Mouse (Mus musculus): ENCODE measurements around the gene Fadd. TPM values are rescaled to one million over a fixed set of nuclear protein-coding genes. Genes with fewer than 3 reads are reported as not detected.

The Fadd gene
- polyA plus RNA-seq, 1 experiment from 2014 or later: 7.2 TPM

DNA sequence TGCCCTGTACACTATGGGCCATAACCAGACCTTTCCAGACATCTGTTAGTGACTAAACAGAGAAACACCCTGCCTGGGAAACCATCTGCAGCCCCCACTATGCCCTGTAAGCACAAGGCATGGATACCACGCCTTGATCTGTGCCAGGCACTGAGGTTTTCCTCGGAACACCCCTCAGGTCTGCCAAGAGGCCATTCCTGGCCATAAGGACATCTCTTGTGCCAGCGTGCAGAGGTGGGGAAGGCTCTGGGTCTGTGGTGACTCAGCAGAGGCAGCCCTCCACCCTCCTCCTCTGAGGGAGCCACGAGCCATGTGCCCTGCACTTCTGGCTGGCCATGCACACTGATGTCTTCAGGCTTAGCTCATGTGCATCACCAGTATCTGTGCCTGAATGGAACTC is 30.6 kb upstream of the Fadd start:
- no peak for ATAC-seq
- Histone ChIP-seq H3K36me3 (ENCODE audit: control insufficient read depth, insufficient read depth, low read length) (no peaks in the 10 kb centered on the region), H3K27ac (ENCODE audit: low read depth, low read length) (no peak overlapping the region), H3K4me3 (ENCODE audit: low read depth, low read length) (no peak overlapping the region), H3K4me2 (ENCODE audit: low read length) (no peak overlapping the region), H3K27me3 (replicated peaks; ENCODE audit: control insufficient read depth, insufficient read depth, low read length) (no peaks in the 10 kb centered on the region), H3K9me3 (replicated peaks; ENCODE audit: control insufficient read depth, low read length) (no peaks in the 10 kb centered on the region), H3K9ac (ENCODE audit: low read length) (no peak overlapping the region), H3K4me1 (ENCODE audit: control insufficient read depth, insufficient read depth, low read length) (no peaks in the 10 kb centered on the region)
- WGBS: 85% methylated on average over 4 of the region's 4 CpGs
- no peak for DNase-seq (ENCODE audit: low spot score)

DNA sequence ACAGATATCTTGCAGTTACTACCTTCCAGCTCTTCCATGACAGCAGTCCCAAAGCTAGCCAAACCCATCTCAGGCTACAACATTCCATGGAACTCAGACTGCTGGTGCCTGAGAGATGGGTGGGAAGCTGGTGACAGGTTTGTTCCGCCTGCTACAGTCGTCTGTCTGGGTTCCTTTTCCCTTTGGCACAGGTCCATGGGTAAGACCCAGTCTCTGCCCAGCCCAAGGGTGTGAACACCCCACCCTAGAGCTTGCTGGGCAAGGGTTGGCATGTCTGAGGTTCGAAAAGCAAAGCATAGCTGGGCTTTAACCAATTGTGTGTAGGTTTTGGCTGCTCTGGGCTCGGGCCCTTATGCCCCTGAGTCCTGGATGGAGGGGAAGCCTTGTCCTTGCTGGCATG is 30.1 kb upstream of the Fadd start:
- H3K27me3 ChIP-seq (replicated peaks; ENCODE audit: control insufficient read depth, insufficient read depth, low read length): no peaks in the 10 kb centered on the region
- H3K4me2 ChIP-seq (ENCODE audit: low read length): no peak overlapping the region
- no peak overlapping the region for H3K9ac ChIP-seq (ENCODE audit: low read length)
- H3K4me1 ChIP-seq (ENCODE audit: control insufficient read depth, insufficient read depth, low read length): no peaks in the 10 kb centered on the region
- H3K27ac ChIP-seq (ENCODE audit: low read depth, low read length): no peak overlapping the region
- no peaks in the 10 kb centered on the region for H3K36me3 ChIP-seq (ENCODE audit: control insufficient read depth, insufficient read depth, low read length)
- DNase-seq (ENCODE audit: low spot score) (no peak), ATAC-seq (no peak)
- no peak overlapping the region for H3K4me3 ChIP-seq (ENCODE audit: low read depth, low read length)
- WGBS: 83% methylated on average over 4 of the region's 4 CpGs
- H3K9me3 ChIP-seq (replicated peaks; ENCODE audit: control insufficient read depth, low read length): no peaks in the 10 kb centered on the region

DNA sequence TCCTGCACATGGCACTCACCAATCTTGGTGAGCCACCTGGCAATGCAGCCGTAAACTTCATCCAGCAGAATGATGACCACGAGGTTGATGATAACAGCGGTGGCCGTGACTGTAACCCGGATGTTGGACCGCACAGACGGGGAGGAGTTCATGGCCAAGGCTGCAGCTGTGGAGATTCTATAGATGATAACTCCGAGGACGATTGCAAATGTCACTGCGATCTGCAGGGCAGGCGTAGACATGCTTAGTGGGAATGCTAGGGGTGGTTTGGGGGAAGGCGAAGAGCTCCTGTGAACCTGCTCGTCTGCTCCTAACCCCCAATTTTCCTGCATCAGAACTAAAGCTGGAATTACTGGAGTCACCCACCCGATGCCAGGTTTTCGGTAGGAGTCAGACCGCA is 29.3 kb upstream of the Fadd start:
- no peaks in the 10 kb centered on the region for H3K36me3 ChIP-seq (ENCODE audit: control insufficient read depth, insufficient read depth, low read length)
- H3K4me3 ChIP-seq (ENCODE audit: low read depth, low read length): no peak overlapping the region
- no peak for DNase-seq (ENCODE audit: low spot score)
- ATAC-seq: no peak
- H3K27ac ChIP-seq (ENCODE audit: low read depth, low read length): no peak overlapping the region
- H3K4me1 ChIP-seq (ENCODE audit: control insufficient read depth, insufficient read depth, low read length): no peaks in the 10 kb centered on the region
- no peak overlapping the region for H3K4me2 ChIP-seq (ENCODE audit: low read length)
- H3K9ac ChIP-seq (ENCODE audit: low read length): no peak overlapping the region
- 96% methylated on average over 16 of the region's 16 CpGs for WGBS
- H3K9me3 ChIP-seq (replicated peaks; ENCODE audit: control insufficient read depth, low read length): no peaks in the 10 kb centered on the region
- no peaks in the 10 kb centered on the region for H3K27me3 ChIP-seq (replicated peaks; ENCODE audit: control insufficient read depth, insufficient read depth, low read length)

DNA sequence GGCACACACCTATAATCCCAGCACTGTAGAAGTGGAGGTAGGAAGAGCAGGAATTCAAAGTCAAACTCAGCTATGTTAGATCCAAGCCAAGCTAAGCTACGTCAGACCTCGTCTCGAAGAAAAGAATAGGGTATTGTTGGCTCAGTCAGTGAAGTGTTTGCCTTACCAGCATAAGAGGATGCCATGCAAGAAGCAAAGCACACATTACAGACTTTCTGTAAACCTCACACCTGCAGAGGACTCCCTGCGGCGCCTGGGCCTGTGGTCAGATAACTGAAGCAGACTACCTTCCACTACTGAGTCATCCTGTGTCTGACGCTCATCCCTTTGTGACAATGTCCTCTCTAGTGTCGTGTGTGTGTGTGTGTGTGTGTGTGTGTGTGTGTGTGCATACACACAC is 27.3 kb upstream of the Fadd start:
- Histone ChIP-seq H3K36me3 (ENCODE audit: control insufficient read depth, insufficient read depth, low read length) (no peaks in the 10 kb centered on the region), H3K9ac (ENCODE audit: low read length) (no peak overlapping the region), H3K4me1 (ENCODE audit: control insufficient read depth, insufficient read depth, low read length) (no peaks in the 10 kb centered on the region), H3K4me3 (ENCODE audit: low read depth, low read length) (no peak overlapping the region), H3K27ac (ENCODE audit: low read depth, low read length) (no peak overlapping the region), H3K27me3 (replicated peaks; ENCODE audit: control insufficient read depth, insufficient read depth, low read length) (no peaks in the 10 kb centered on the region), H3K9me3 (replicated peaks; ENCODE audit: control insufficient read depth, low read length) (no peaks in the 10 kb centered on the region), H3K4me2 (ENCODE audit: low read length) (no peak overlapping the region)
- ATAC-seq: no peak
- 90% methylated on average over 7 of the region's 7 CpGs for WGBS
- DNase-seq (ENCODE audit: low spot score): no peak

DNA sequence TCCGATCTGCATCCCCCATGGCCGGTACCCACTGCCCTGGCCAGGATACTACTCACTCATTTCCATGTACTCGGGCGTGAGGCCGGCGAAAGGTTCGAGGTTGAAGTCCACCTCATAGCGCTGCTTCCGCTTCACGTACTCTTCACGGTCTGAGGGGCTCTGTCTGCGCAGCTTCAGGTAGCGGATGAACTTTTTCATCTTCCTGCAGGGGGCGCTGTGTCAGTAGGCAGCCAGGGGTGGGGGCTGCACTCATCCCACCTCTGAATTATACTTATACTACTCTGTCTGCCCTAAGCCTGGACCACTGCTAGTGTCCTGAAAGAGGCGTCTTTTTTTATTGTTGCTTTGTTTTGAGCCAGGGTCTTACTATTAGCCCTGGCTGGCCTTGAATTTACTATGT is 25.6 kb upstream of the Fadd start:
- no peak for DNase-seq (ENCODE audit: low spot score)

DNA sequence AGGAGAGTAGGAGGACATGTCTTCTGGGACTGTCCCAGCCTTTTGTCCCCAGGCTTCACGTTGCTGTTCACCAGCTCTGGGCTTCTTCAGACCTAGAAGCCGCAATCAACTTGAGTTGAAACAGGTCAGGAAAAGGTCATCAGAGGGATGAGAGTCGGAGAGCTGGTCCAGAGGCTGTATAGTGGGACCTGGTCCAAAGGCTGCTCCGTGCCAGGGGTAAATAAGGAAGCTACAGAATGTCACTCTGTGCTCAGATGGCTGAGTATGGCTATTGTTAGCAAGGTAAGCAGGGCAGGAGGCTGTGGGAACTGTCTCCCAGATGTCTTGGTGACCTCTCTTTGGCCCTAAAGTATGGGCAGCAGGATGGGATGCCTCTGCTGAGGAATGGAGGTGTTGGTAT is 22.5 kb upstream of the Fadd start:
- H3K4me3 ChIP-seq (ENCODE audit: low read depth, low read length): no peak overlapping the region
- no peaks in the 10 kb centered on the region for H3K36me3 ChIP-seq (ENCODE audit: control insufficient read depth, insufficient read depth, low read length)
- no peaks in the 10 kb centered on the region for H3K4me1 ChIP-seq (ENCODE audit: control insufficient read depth, insufficient read depth, low read length)
- no peak for ATAC-seq
- WGBS: 85% methylated on average over 4 of the region's 4 CpGs
- H3K4me2 ChIP-seq (ENCODE audit: low read length): no peak overlapping the region
- H3K9ac ChIP-seq (ENCODE audit: low read length): no peak overlapping the region
- H3K9me3 ChIP-seq (replicated peaks; ENCODE audit: control insufficient read depth, low read length): no peaks in the 10 kb centered on the region
- H3K27ac ChIP-seq (ENCODE audit: low read depth, low read length): no peak overlapping the region
- DNase-seq (ENCODE audit: low spot score): no peak
- no peaks in the 10 kb centered on the region for H3K27me3 ChIP-seq (replicated peaks; ENCODE audit: control insufficient read depth, insufficient read depth, low read length)

More for the DNA sequence above, 25.6 kb upstream of the Fadd start:
- ATAC-seq: no peak
- Histone ChIP-seq H3K9ac (ENCODE audit: low read length) (no peak overlapping the region), H3K27me3 (replicated peaks; ENCODE audit: control insufficient read depth, insufficient read depth, low read length) (no peaks in the 10 kb centered on the region), H3K9me3 (replicated peaks; ENCODE audit: control insufficient read depth, low read length) (no peaks in the 10 kb centered on the region), H3K4me3 (ENCODE audit: low read depth, low read length) (no peak overlapping the region), H3K36me3 (ENCODE audit: control insufficient read depth, insufficient read depth, low read length) (no peaks in the 10 kb centered on the region), H3K4me2 (ENCODE audit: low read length) (no peak overlapping the region), H3K27ac (ENCODE audit: low read depth, low read length) (no peak overlapping the region), H3K4me1 (ENCODE audit: control insufficient read depth, insufficient read depth, low read length) (no peaks in the 10 kb centered on the region)
- 93% methylated on average over 15 of the region's 15 CpGs for WGBS

DNA sequence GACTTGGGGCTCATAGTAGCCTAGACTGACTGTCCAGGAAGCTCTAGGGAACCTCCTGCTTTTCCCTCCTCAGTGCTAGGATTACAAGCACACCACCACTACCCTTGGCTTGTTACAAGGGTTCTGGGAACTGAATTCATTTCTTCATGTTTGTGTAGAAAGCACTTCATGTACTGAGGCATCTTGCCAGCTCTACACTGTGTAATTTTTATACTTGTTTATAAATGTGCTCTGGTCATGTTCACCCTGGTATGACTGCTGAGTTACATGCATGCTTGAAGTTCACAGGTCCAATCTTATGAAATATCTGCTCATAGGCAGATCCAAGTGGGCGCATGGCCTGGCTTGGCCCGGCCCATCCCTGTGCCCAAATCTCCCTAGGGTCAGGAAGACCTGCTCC is 22.0 kb upstream of the Fadd start:
- Histone ChIP-seq H3K4me3 (ENCODE audit: low read depth, low read length) (no peak overlapping the region), H3K36me3 (ENCODE audit: control insufficient read depth, insufficient read depth, low read length) (no peaks in the 10 kb centered on the region), H3K9me3 (replicated peaks; ENCODE audit: control insufficient read depth, low read length) (no peaks in the 10 kb centered on the region), H3K4me2 (ENCODE audit: low read length) (no peak overlapping the region), H3K9ac (ENCODE audit: low read length) (no peak overlapping the region), H3K27ac (ENCODE audit: low read depth, low read length) (no peak overlapping the region), H3K27me3 (replicated peaks; ENCODE audit: control insufficient read depth, insufficient read depth, low read length) (no peaks in the 10 kb centered on the region), H3K4me1 (ENCODE audit: control insufficient read depth, insufficient read depth, low read length) (no peaks in the 10 kb centered on the region)
- WGBS: 98% methylated on average over 2 of the region's 2 CpGs
- ATAC-seq: no peak
- DNase-seq (ENCODE audit: low spot score): no peak

DNA sequence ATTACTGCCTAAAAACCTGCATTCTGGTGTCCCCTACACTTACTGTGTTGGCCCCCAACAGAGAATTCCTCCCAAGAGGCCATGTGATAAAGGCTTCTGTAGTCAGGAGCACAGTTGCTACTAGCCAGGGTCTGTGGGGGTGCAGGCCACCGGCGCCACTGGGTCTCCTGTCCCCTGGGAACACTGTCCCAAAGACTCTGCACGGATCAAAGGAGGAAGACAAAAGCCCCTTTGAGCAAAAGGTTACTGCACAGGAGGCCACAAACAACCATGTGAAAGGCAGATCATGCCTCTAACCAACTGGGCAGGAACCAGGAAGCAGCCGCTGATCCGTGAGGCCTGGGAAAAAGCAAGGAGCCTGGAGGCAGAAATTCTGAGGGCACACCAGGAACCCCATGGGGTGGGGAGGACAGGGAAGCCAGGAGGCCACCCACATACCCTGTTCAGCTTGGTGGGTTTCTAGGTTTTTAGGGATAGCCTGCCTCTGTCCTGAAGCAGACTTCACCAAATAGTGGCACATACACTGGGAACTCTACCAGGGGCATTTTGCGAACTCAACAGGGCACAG is 18.2 kb upstream of the Fadd start:
- DNase-seq (ENCODE audit: low spot score) (no peak), ATAC-seq (no peak)
- H3K9ac ChIP-seq (ENCODE audit: low read length): no peak overlapping the region
- H3K27ac ChIP-seq (ENCODE audit: low read depth, low read length): no peak overlapping the region; the same call in 1 of the 2 replicates
- H3K9me3 ChIP-seq (replicated peaks; ENCODE audit: control insufficient read depth, low read length): no peaks in the 10 kb centered on the region
- H3K27me3 ChIP-seq (replicated peaks; ENCODE audit: control insufficient read depth, insufficient read depth, low read length): no peaks in the 10 kb centered on the region
- H3K4me1 ChIP-seq (ENCODE audit: control insufficient read depth, insufficient read depth, low read length): no peaks in the 10 kb centered on the region
- H3K4me2 ChIP-seq (ENCODE audit: low read length): no peak overlapping the region
- no peak overlapping the region for H3K4me3 ChIP-seq (ENCODE audit: low read depth, low read length)
- 24% methylated on average over 6 of the region's 6 CpGs for WGBS
- no peaks in the 10 kb centered on the region for H3K36me3 ChIP-seq (ENCODE audit: control insufficient read depth, insufficient read depth, low read length)

DNA sequence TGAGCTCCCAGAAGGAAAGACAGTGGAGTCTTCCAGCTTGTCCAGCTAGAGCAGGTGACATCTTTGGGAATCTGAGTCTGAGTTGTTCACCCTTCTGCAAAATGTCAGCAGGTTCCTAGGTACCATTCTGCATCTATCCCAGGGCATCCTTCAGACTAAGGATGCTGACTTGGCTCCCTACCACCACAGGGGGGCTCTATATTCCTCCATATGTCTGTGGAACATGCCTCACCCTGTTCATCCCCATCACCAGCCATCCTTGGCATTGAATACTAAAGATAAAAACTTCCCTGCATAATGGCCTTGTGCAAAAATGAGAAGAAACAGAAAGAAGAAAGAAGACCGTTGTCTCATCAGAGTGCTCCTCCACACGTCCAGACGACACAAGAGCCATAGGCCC is 7.2 kb upstream of the Fadd start:
- Histone ChIP-seq H3K4me2 (ENCODE audit: low read length) (no peak overlapping the region), H3K9ac (ENCODE audit: low read length) (no peak overlapping the region), H3K27ac (ENCODE audit: low read depth, low read length) (no peak overlapping the region), H3K4me1 (ENCODE audit: control insufficient read depth, insufficient read depth, low read length) (no peaks in the 10 kb centered on the region), H3K9me3 (replicated peaks; ENCODE audit: control insufficient read depth, low read length) (no peaks in the 10 kb centered on the region), H3K4me3 (ENCODE audit: low read depth, low read length) (no peak overlapping the region), H3K27me3 (replicated peaks; ENCODE audit: control insufficient read depth, insufficient read depth, low read length) (no peaks in the 10 kb centered on the region), H3K36me3 (ENCODE audit: control insufficient read depth, insufficient read depth, low read length) (no peaks in the 10 kb centered on the region)
- ATAC-seq (no peak), DNase-seq (ENCODE audit: low spot score) (peak; percentile 41)
- 77% methylated on average over 3 of the region's 3 CpGs for WGBS
